Mouse (Mus musculus): ENCODE measurements at regions not wholly inside any gene's neighbourhood (a gene's known extent, or its start where the extent isn't known, plus 50 kb on each side); places are given as distances from the start of the nearest gene placed in this dataset.
A peak's percentile ranks its signal among the peaks of the same experiment; 100 is the strongest.

DNA sequence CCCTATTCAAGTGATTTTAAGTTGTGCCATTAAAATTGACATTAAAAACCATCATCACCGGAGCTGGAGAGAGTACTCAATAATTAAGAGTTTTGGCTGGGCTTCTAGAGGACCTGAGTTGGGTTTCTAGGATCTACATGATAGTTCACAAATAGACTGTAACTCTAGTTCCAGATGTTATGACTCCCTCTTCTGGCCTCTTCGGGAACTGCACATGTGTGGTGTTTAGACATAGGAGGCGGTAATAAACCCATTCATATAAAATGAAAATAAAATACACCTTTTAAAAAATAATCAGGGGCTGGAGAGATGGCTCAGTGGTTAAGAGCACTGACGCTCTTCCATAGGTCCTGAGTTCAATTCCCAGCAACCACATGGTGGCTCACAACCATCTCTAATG lies 227.1 kb upstream of the Vstm2b start:
- peak; percentile 20 for DNase-seq (ENCODE audit: low spot score)

DNA sequence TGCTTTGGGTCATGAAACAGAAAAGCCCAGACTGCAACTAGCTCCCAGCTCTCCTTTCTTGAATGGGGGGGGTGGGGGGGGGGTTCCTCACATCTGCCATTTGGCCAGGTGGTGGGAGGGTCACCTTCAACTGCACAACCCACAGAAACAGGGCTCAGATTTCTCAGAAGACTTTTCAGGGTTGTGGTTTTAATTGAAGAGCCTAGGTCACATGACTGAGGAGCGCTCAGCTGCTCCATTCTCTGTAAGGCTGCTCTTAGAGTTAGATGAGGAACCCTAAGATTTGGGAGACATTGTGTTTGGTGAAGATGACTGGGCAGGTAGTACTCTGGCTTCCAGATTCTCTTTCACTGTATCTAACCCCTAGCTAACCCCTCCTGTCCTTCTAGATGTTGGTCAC lies 225.8 kb upstream of the Vstm2b start:
- no peak for DNase-seq (ENCODE audit: low spot score)

GRCm38 (mm10) chr7:40674397-40674796 lies 223.7 kb upstream of the Vstm2b start:
- no peak for DNase-seq (ENCODE audit: low spot score)

- DNase-seq (ENCODE audit: low spot score), result no peak
Observed at GRCm38 (mm10) chr7:40677601-40678000, 220.5 kb upstream of the Vstm2b start.

DNA sequence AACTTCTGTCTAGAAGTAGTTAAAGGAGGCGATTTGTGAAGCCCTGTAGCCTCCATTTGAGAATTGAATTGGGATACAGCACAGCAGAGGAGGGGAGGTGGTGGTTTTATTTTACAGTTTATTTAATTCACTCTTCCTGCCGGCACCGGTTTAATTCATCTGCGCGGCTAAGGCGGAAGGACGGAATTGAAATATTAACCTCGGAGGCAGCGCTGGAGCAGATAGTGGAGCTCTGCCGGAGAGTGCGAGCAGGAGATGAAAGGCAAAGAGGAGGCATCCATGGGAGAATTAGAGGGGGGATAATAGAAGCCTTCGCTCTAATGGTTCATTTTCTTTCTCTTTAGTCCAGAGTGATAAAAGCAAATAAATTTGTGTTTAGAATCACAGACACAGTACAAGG lies 217.6 kb upstream of the Vstm2b start:
- no peak for DNase-seq (ENCODE audit: low spot score)

DNA sequence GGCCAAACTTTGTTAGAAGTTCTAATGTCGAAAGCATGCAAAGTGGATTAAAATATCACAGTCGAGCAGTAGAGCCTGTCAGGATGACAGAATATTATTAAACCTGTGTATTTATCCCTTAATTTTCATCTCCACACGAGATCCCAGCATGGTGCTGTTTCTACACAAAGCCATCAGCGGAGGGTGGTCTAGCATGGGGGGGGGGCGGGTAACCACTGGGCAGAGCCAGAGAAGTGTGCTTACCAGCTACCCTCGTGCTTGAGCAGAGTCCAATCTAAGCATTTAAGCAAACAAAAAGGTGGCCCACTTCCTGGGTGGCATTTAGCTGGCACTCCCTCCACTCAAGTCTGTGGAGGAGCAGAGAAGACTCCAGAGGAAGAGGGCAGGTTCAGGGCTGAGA lies 217.1 kb upstream of the Vstm2b start:
- DNase-seq (ENCODE audit: low spot score), result no peak

DNA sequence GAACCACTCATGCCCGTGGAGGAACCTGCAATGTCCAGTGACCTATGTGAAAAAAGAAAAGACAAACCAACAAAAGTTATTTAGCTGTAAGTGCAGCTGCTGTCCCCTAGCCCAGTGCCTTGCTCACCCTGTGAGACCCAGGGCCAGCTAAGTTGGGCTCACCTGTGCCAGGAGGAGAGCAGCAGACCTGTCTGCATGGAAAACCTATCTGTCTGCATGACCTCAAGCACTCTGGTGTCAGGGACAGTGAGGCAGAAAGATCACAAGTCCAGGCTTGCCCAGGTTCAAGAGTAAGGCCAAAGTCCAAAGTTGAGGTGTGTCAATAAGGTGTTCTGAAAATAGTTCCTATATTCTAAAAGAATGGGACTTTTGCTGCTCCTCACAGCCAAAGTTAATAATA lies 215.0 kb upstream of the Vstm2b start:
- DNase-seq (ENCODE audit: low spot score), result no peak

GRCm38 (mm10) chr7:40683641-40684040 lies 214.5 kb upstream of the Vstm2b start:
- DNase-seq (ENCODE audit: low spot score), result no peak

DNA sequence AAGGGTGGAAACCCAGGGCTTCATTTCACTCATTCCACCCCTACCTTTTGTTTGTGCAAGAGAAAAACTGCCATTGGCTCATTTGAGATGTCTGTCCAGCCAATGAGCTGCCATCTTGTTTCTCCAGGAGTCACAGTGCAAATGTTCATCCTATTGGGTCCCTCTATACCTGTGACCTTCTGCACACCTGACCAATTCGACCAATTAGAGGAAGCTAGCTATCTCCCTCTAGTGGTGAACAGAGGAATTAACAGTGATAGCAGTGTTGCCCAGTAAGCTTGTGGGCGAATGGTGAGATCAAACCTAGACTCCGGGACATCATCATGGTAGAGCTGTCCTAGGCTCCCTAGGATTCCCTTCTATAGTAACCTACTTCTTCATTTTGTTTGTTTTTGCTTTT lies 211.1 kb upstream of the Vstm2b start:
- DNase-seq (ENCODE audit: low spot score), result no peak

- DNase-seq (ENCODE audit: low spot score), result no peak
Observed at GRCm38 (mm10) chr7:40688546-40688945, 209.6 kb upstream of the Vstm2b start.

- no peak for DNase-seq (ENCODE audit: low spot score)
Observed at GRCm38 (mm10) chr7:40693755-40694154, 204.4 kb upstream of the Vstm2b start.

DNA sequence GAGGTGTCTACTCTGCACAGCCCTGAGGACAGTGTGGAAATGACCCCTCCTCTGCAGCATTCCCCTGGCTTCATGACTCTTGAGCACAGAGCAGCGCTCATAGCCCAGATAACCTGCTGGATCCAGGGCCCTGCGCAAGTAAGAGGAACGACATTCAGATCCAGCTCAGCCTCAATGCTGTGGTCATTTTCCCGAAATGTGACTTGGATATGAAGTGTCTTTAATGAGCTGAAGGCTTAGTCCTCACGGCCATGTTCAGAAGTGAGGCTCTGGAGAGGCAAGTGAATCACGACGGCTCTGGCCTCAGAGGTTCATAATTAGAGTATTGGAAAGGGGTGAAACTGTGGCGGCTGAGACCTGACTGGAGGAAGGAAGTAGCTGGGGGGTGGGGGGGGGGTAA lies 200.6 kb upstream of the Vstm2b start:
- DNase-seq (ENCODE audit: low spot score), result no peak

DNA sequence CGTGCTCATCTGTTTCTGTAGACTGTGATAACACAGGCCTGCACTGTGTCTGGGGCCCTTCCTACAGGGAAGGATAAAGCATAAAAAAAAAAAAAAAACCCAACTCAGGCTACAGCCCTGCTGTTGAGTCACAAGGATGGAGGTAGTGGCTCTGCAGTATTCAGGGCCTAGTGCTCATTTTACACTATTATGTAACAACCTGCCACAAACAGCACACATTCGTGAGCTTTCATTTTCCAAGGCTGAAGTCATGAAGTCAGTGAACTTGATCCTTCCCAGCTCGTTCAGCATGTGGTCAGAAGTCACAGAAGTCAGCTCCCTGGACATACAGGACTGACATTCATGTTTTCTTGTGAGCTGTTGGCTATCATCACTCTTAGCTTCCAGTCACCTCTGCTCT lies 199.8 kb upstream of the Vstm2b start:
- no peak for DNase-seq (ENCODE audit: low spot score)

DNA sequence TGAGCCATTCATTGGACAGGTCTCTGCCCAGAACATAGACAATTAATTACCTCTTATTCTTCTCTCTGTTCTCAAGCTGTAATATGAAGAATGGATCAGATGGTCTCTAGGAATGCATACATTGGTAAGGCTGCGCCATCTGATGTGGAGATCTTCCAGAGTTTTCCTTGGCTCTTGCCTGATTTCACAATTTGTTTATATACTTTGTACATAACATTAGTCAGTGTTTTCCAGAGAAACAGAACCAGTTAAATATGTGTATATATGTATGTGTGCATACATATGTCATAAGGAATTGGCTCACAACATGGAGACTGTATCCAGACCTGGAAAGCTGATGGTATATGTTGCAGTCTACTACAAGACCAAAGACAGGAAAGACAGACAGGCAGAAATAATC lies 198.5 kb upstream of the Vstm2b start:
- DNase-seq (ENCODE audit: low spot score), result no peak

DNA sequence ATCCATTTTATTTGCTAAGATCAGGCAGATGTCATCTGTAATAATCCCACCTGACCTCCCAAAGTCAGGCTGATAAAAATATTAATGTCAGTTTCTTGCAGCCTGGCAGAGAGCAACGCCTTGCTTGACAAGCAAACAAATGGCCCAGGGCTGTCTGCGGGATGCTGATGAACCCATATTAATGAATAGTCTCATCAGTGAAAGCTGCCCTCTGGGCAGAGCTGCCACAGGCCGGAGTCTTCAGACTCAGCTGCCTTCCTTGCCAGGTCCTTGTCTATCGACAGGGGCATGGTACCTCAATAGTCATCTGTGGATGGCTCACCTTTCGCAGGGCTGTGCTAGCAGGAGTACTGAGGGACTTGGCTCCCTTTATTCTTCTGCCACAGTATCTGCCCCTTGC lies 197.5 kb upstream of the Vstm2b start:
- no peak for DNase-seq (ENCODE audit: low spot score)

- no peak for DNase-seq (ENCODE audit: low spot score)
Observed at GRCm38 (mm10) chr7:40702191-40703045, 195.7 kb upstream of the Vstm2b start.

GRCm38 (mm10) chr7:40708231-40708630 lies 189.9 kb upstream of the Vstm2b start:
- DNase-seq (ENCODE audit: low spot score), result no peak

DNA sequence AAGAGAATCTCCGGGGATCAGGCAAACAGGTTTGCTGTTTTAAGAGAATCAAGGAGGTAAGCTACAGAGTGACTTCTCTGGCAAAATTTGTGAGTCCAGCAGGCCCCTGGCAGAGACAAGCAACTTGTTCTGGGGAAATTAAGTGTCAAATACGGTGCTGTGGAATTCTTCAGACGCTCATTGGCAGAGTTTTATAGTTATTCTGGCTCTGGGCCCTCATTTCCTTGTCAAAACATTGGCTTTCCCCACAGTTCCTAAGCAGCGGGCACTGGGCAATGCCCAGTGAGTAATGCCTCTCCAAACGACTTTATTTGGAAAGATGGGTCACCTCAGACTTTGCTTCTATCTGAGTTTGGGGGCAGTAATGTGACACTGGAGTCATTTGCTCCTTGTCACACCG lies 180.1 kb upstream of the Vstm2b start:
- DNase-seq (ENCODE audit: low spot score), result no peak

DNA sequence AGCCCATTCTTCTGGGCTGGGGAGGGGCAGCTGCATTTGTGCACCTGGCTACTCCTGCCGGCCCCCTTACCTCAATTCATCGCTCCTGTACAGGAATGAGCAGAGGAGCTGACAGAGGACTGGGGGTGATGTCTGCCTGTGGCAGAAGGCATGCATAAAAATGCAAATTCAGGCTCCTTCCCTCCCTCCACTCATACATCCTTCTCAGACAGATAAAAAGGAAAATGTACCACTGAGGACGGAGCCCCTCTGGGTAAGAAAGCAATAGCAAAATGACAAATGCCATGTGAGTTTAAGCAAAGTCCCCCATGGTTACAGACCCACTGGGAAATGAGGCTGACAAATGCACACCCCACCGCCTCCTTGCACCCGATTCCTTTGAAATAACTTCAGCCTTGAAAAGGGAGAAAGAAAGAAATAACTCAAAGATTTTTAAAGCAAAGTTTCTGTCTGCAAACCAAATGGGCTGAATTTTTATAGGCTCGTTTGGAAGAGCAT lies 161.1 kb upstream of the Vstm2b start:
- DNase-seq (ENCODE audit: low spot score), result no peak

DNA sequence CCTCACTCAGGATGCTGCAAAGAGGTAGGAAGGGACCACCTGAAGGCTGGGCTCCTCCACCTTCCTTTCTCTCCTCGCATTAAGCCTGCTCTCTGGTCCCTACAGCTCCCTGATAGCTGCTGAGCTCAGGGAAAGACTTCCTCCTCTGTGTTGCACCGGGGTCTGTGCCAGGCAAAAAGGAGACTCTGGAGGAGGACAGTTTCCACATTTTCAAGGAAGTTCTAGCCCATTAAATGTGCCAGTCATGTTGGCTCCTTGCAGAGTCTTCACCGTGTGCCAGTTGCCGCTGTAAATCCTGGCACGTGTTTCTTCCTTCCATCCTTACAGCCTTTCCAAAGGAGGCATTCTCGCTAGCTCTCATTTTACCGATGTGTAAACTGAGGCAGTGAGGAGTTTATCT lies 160.6 kb upstream of the Vstm2b start:
- no peak for DNase-seq (ENCODE audit: low spot score)

DNA sequence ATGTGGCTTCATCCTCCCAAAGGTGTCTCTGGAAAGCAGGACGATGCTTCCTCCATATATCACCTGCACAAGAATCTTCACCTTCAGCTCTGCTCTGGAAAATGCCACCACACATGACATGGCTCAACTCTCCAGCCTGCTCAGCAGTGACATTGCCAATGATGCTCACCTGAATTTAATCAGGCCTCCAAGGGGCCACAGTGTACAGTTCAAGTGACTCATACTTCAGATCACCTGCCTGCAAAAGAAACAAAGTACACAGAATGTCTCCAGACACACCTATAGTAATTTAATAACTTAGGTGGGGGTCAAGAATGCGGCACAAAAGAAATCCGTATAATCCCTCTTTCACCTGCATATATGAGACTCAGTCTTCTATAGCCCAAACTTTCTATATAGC lies 160.0 kb upstream of the Vstm2b start:
- DNase-seq (ENCODE audit: low spot score), result no peak

DNA sequence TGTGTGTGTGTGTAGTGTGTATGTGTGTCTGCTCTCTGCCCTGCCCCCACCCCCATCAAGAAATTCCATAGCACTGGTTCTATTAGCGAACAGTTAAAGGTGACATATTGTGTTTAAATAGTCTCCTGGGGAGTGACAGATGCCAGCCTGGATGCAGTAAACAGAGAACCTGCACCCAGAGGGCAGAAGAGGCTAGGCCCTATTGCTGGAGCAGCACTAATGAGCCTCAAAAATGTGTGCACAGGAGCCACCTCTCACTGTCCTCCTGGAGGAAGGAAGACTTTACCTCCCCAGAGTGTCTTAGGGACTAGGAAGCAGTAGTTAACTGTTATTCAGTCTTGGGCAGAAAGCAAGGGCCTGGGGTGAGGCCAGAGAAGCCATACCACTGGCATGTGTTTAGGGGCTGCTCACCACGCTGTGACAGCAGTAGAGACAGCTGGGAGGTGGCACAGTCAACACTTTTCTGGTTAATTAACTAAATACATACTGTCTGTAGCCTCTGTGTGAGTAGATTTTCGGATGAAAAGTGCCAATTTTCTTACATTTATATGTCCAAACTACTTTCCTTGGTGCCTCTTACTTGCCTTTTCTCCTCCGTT lies 155.5 kb upstream of the Vstm2b start:
- peak; percentile 4 for DNase-seq (ENCODE audit: low spot score)

DNA sequence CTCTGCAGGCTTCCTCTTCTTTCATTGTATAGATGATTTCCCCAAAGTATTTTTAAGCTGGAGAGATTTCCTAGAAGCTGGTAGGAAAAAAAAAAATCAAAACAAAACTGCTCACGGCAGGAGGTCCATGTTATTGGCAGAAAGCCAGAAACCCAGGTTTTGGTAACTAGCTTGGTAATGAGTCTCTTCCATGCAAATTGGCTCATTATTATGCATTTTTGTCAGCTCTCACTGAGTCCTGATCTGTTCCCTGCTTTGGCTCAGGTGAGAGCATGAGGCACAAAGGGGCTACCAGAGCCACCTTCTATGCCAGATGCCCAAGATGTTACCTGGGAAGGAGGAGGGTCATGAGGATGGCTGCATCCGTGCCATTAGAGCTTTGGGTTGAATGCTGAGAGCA lies 146.3 kb upstream of the Vstm2b start:
- DNase-seq (ENCODE audit: low spot score), result peak; percentile 34

- no peak for DNase-seq (ENCODE audit: low spot score)
Observed at GRCm38 (mm10) chr7:40752195-40752594, 145.9 kb upstream of the Vstm2b start.

All from retina, embryonic 14.5 days (tissue).